Mouse (Mus musculus): ENCODE measurements around the gene Tubg2. TPM values are rescaled to one million over a fixed set of nuclear protein-coding genes. Genes with fewer than 3 reads are reported as not detected.

Tubg2 gene
- total and polyA plus RNA-seq, 3 experiments = 2.1 to 10.5 (median 4.7) TPM

- no peaks in the 10 kb centered on the region for H3K9me3 ChIP-seq (replicated peaks; ENCODE audit: low read length)
- no peaks in the 10 kb centered on the region; the same call in 1 of the 2 replicates for H3K79me2 ChIP-seq (replicated peaks; ENCODE audit: control insufficient read depth, extremely low read depth, insufficient read depth, poor library complexity, severe bottlenecking)
- H3K27ac ChIP-seq (ENCODE audit: insufficient read depth, low read depth) = no peak overlapping the region
- no peak overlapping the region for H3K4me3 ChIP-seq (replicated peaks in 1 of 3; ENCODE audit: low read depth in 2 of 3, low read length in 2 of 3, poor library complexity in 1 of 3)
- H3K4me2 ChIP-seq (ENCODE audit: insufficient read depth, low read depth, poor library complexity, severe bottlenecking) = no peak overlapping the region
- H3K9ac ChIP-seq (ENCODE audit: insufficient read depth, low read depth) = no peak overlapping the region
- peaks cover 66 to 79% of the 10 kb centered on the region in 2 experiments for H3K36me3 ChIP-seq (replicated peaks in 1 of 2; ENCODE audit: control insufficient read depth in 1 of 2, insufficient read depth in 1 of 2, low read length in 1 of 2)
- H3K27me3 ChIP-seq (replicated peaks) = no peaks in the 10 kb centered on the region
- in situ Hi-C loops (cut with MboI; ENCODE audit: low pct_ligation_motif_present, low pct_unique_long_range_greater_than_20kb, low sequenced_read_pairs) (no loop called here), dilution Hi-C loops (cut with MboI; ENCODE audit: extremely low pct_ligation_motif_present, extremely low pct_unique_long_range_greater_than_20kb, low sequenced_read_pairs) (no loop called here)
- no peak for DNase-seq (ENCODE audit: extremely low read depth)
- H3K4me1 ChIP-seq (ENCODE audit: control insufficient read depth in 1 of 2, insufficient read depth in 2 of 2) = peaks cover 0 to 8% of the 10 kb centered on the region in 2 experiments; a peak in 1 of 4 replicates
- TF ChIP-seq JUN (IDR thresholded peaks at IDR 0.05; ENCODE audit: insufficient read depth, low read depth, low read length) = no peak
- TF ChIP-seq MAFK (IDR thresholded peaks at IDR 0.05; ENCODE audit: insufficient replicate concordance, low read length) = no peak
- TF ChIP-seq RAD21 (IDR thresholded peaks at IDR 0.05; ENCODE audit: low read depth, low read length) = no peak
- TF ChIP-seq GABPA (IDR thresholded peaks at IDR 0.05; ENCODE audit: insufficient replicate concordance, low read depth, low read length) = no peak
- TF ChIP-seq MXI1 (IDR thresholded peaks at IDR 0.05; ENCODE audit: low read depth, low read length) = no peak
- no peak for TF ChIP-seq ZC3H11A (IDR thresholded peaks at IDR 0.05; ENCODE audit: low read depth, low read length)
- TF ChIP-seq KAT2A (IDR thresholded peaks at IDR 0.05; ENCODE audit: insufficient replicate concordance, low read length) = no peak
- no peak for TF ChIP-seq ZKSCAN1 (IDR thresholded peaks at IDR 0.05; ENCODE audit: borderline replicate concordance, low read depth, low read length)
- TF ChIP-seq CHD2 (IDR thresholded peaks at IDR 0.05; ENCODE audit: low read length) = no peak
- TF ChIP-seq ETS1 (conservative IDR thresholded peaks at IDR 0.05; ENCODE audit: low read depth, low read length) = no peak
- TF ChIP-seq POLR2AphosphoS2 (IDR thresholded peaks at IDR 0.05; ENCODE audit: low read depth, low read length) = no peak
- no peak for TF ChIP-seq IRF4 (IDR thresholded peaks at IDR 0.05; ENCODE audit: low read depth, low read length)
- no peak for TF ChIP-seq ZNF384 (IDR thresholded peaks at IDR 0.05; ENCODE audit: low read depth, low read length)
- TF ChIP-seq JUND (conservative IDR thresholded peaks at IDR 0.05; ENCODE audit: low read depth, low read length) = no peak
- TF ChIP-seq POLR2A (IDR thresholded peaks at IDR 0.05; ENCODE audit: low read depth, low read length) = no peak
- no peak for TF ChIP-seq USF1 (IDR thresholded peaks at IDR 0.05; ENCODE audit: low read depth, low read length)
- TF ChIP-seq ZMIZ1 (IDR thresholded peaks at IDR 0.05; ENCODE audit: low read depth, low read length) = no peak
Observed at GRCm38 (mm10) chr11:101164351-101164665, 8.6 kb downstream of the Tubg2 start.

- Histone ChIP-seq H3K4me1 (ENCODE audit: control insufficient read depth in 1 of 2, insufficient read depth in 2 of 2) (peaks cover 0 to 14% of the 10 kb centered on the region in 2 experiments; a peak in 2 of 4 replicates), H3K79me2 (replicated peaks; ENCODE audit: control insufficient read depth, extremely low read depth, insufficient read depth, poor library complexity, severe bottlenecking) (peaks cover 4% of the 10 kb centered on the region; the same call in 1 of the 2 replicates), H3K36me3 (replicated peaks in 1 of 2; ENCODE audit: control insufficient read depth in 1 of 2, insufficient read depth in 1 of 2, low read length in 1 of 2) (peaks cover 66 to 74% of the 10 kb centered on the region in 2 experiments), H3K9me3 (replicated peaks; ENCODE audit: low read length) (no peaks in the 10 kb centered on the region), H3K4me3 (replicated peaks in 1 of 3; ENCODE audit: low read depth in 2 of 3, low read length in 2 of 3, poor library complexity in 1 of 3) (no peak overlapping the region), H3K9ac (ENCODE audit: insufficient read depth, low read depth) (no peak overlapping the region), H3K27ac (ENCODE audit: insufficient read depth, low read depth) (no peak overlapping the region), H3K4me2 (ENCODE audit: insufficient read depth, low read depth, poor library complexity, severe bottlenecking) (no peak overlapping the region), H3K27me3 (replicated peaks) (peaks cover 1% of the 10 kb centered on the region)
- no peak for DNase-seq (ENCODE audit: extremely low read depth)
- dilution Hi-C loops (cut with MboI; ENCODE audit: extremely low pct_ligation_motif_present, extremely low pct_unique_long_range_greater_than_20kb, low sequenced_read_pairs) = no loop called here
- no peak for TF ChIP-seq ELF1 (IDR thresholded peaks at IDR 0.05; ENCODE audit: low read depth, low read length)
- TF ChIP-seq CHD1 (IDR thresholded peaks at IDR 0.05; ENCODE audit: low read depth, low read length) = no peak
- in situ Hi-C loops (cut with MboI; ENCODE audit: low pct_ligation_motif_present, low pct_unique_long_range_greater_than_20kb, low sequenced_read_pairs) = no loop called here
Observed at GRCm38 (mm10) chr11:101164677-101165580, 9.2 kb downstream of the Tubg2 start.

Measured in CH12.LX (cell line).